Mouse (Mus musculus): Measurements from ENCODE around the gene Gpr153. TPM values are rescaled to one million over a fixed set of nuclear protein-coding genes. Genes with fewer than 3 reads are reported as not detected.
A peak's percentile ranks its signal among the peaks of the same experiment; 100 is the strongest.

Gpr153 gene
- polyA plus RNA-seq, 1 experiment, result 1.4 TPM

DNA sequence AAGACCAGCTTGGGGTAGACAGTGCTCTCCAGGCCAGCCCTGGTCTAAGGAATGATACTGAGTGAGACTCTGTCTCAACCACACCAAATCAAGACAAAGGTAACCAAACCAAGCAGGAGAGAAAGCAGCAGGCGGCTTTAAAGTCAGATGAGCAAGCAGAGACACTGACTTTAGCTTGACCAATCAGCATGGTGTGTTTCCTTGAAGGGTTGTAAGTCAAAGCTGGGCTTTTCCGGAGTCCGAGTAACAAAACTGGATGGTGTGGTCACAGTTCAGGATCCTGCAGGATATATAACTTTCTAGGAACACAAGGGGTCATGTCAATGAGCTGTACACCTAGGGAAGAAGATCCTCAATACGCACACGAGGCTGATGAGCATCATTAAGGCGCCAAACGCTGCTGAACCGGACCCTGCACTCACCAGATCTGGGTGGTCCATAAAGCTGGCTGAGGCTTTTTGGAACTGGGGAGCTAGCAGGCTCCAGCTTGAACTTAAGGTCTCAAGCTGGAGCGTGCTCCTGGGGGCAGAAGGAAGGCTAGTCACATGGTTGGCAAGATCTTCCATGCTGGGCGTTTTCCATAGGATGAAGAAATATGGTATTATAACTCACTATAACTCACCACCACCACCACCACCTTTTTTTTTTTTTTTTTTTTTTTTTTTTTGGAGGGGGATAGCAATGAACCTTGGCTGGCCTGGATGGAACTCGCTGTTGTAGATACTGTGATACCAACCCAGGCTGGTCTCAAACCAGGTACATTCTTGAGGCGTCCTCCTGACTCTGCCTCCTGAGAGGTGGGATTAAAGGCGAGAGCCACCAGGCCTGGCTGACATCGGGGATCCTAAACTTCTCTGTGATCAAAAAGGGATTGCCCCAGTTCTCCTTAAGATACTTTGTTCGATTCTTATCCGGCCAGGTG lies 50.9 kb downstream of the Gpr153 start:
- H3K27ac ChIP-seq (ENCODE audit: control insufficient read depth, insufficient read depth, low read depth, low read length, poor library complexity), result no peak overlapping the region
- WGBS, result 48% methylated on average over 16 of the region's 16 CpGs
- H3K4me1 ChIP-seq (ENCODE audit: control insufficient read depth, insufficient read depth, low read length), result peaks cover 1% of the 10 kb centered on the region; the same call in 1 of the 2 replicates
- peak overlapping the region; percentile 92 for H3K4me3 ChIP-seq (replicated peaks; ENCODE audit: control insufficient read depth, low read depth, low read length)
- TF ChIP-seq CTCF (IDR thresholded peaks at IDR 0.05; ENCODE audit: control insufficient read depth, insufficient read depth, low read length) (no peak), POLR2A (IDR thresholded peaks at IDR 0.05; ENCODE audit: borderline replicate concordance, control insufficient read depth, low read depth, low read length) (no peak)

DNA sequence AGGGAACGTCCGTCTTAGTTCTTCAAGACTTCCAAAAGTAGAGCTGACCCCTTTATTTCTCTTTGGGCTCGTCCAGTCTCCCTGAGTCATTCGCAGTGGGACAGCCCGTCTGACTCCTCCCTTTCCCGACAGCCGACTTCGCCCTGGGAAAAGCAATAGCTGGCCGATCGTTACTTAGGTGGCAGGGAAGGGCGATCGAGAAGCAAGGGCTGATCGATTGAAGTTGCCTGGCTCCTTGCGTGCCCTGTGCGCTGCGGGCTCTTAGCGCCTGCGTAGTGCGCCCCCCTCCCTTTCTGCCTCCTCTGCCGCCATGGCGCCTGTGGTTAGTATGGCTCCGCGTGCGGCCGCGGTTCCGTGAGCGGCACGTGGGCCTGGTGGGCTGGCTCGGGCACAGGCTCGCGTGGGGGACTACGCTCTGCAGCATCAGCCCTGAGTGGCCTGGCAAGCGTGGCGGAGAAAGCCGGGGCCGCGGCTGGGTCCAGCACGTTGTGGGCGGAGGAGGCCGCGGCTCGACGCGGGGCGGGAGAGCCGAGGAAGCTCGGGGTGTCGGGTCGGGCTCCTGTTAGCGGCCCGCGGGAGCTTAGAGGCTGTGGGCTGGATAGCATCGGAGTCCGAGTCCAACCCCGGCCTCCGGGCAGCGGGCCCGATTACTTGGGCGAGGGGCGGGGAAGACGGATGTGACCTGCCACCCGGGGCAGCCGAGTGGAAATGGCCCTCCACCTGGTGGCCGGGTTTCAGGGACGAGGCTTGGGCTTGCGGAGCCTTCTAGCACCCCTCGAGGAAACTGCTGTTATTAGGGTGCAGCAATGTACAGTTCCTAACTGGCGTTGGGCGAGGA lies 51.8 kb downstream of the Gpr153 start, which contains the start of gene Rpl22:
Gene Rpl22, plus strand, starts transcription at position 169 of the 838 bp plus-strand sequence.
- TF ChIP-seq POLR2A (IDR thresholded peaks at IDR 0.05; ENCODE audit: borderline replicate concordance, control insufficient read depth, low read depth, low read length) (peak; percentile 73; the same call in 1 of the 2 replicates), CTCF (IDR thresholded peaks at IDR 0.05; ENCODE audit: control insufficient read depth, insufficient read depth, low read length) (peak; percentile 15; the same call in 1 of the 2 replicates)
- under 1% methylated on average over 70 of the region's 70 CpGs for WGBS

DNA sequence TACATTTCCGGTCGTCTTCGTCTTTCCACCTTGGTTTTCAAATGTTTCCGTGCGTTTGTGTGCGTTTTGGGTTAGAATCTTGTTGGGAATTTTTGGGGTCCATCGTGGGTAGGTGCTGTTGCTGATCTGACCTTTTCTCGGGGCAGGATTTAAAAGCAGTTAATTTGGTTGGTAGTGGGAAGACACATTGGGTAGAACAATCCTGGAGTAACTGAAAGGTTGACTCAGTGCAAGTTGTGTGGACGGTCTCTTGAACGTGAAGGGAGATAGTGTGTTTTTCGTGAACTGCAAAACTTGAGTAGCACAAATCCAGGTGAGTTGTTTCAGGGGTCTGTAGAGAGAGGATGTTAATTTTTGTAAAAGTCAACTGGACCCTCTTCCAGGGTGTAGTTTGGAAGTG lies 52.5 kb downstream of the Gpr153 start:
- peaks cover 1% of the 10 kb centered on the region; the same call in 1 of the 2 replicates for H3K4me1 ChIP-seq (ENCODE audit: control insufficient read depth, insufficient read depth, low read length)
- TF ChIP-seq CTCF (IDR thresholded peaks at IDR 0.05; ENCODE audit: control insufficient read depth, insufficient read depth, low read length) (no peak), POLR2A (IDR thresholded peaks at IDR 0.05; ENCODE audit: borderline replicate concordance, control insufficient read depth, low read depth, low read length) (no peak)
- WGBS, result 2% methylated on average over 11 of the region's 11 CpGs
- H3K4me3 ChIP-seq (replicated peaks; ENCODE audit: control insufficient read depth, low read depth, low read length), result peak overlapping the region; percentile 92
- H3K27ac ChIP-seq (ENCODE audit: control insufficient read depth, insufficient read depth, low read depth, low read length, poor library complexity), result no peak overlapping the region

More for the DNA sequence above, 51.8 kb downstream of the Gpr153 start, which contains the start of gene Rpl22:
- Histone ChIP-seq H3K27ac (ENCODE audit: control insufficient read depth, insufficient read depth, low read depth, low read length, poor library complexity) (peak within 1 kb of the TSS; percentile 42; the same call in 1 of the 2 replicates), H3K4me3 (replicated peaks; ENCODE audit: control insufficient read depth, low read depth, low read length) (peak within 1 kb of the TSS; percentile 92), H3K4me1 (ENCODE audit: control insufficient read depth, insufficient read depth, low read length) (peaks cover 1% of the 10 kb centered on the region; the same call in 1 of the 2 replicates)

DNA sequence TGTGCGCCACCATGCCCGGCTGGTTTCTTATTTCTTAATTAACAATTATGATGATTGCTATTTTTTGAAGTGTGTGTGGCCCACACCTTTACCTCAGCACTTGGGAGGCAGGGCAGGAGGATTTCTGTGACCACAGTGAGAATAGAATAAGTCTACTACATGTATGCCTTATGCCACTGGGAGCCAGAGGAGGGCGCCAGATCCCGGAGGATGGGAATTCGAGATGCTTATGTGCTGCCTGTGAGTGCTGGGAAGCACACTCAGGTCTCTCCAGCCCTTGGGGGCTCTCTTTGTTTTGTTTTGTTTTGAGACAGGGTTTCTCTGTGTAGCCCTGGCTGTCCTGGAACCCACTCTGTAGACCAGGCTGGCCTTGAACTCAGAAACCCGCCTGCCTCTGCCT lies 54.7 kb downstream of the Gpr153 start:
- H3K4me3 ChIP-seq (replicated peaks; ENCODE audit: control insufficient read depth, low read depth, low read length), result no peak overlapping the region

DNA sequence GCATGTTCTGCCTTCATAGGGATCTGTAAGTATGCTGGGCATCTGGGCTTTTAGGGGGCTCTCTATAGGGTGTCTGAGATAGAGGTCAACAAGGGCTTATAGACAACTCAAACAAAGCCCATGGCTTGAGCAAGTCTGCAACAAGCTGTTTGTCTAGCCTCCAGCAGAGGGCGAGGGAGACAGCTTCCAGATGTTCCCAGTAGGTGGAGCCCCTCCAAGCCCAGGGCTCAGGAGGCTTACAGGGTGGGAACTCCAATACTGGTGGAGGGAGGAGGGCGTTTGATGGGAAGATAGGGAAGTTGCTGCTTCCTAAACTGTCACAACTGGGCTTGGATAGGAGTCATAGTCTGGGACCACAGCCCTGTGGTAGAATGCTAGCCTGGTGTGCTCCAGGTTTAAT lies 58.9 kb downstream of the Gpr153 start:
- H3K4me1 ChIP-seq (ENCODE audit: control insufficient read depth, insufficient read depth, low read length), result no peaks in the 10 kb centered on the region
- WGBS, result 19% methylated on average over 2 of the region's 2 CpGs
- no peak overlapping the region for H3K4me3 ChIP-seq (replicated peaks; ENCODE audit: control insufficient read depth, low read depth, low read length)
- H3K27ac ChIP-seq (ENCODE audit: control insufficient read depth, insufficient read depth, low read depth, low read length, poor library complexity), result no peak overlapping the region
- TF ChIP-seq CTCF (IDR thresholded peaks at IDR 0.05; ENCODE audit: control insufficient read depth, insufficient read depth, low read length), result peak; percentile 90
- TF ChIP-seq POLR2A (IDR thresholded peaks at IDR 0.05; ENCODE audit: borderline replicate concordance, control insufficient read depth, low read depth, low read length), result no peak

More for the DNA sequence above, 54.7 kb downstream of the Gpr153 start:
- WGBS, result 68% methylated on average over 6 of the region's 6 CpGs
- peaks cover 1% of the 10 kb centered on the region; the same call in 1 of the 2 replicates for H3K4me1 ChIP-seq (ENCODE audit: control insufficient read depth, insufficient read depth, low read length)
- H3K27ac ChIP-seq (ENCODE audit: control insufficient read depth, insufficient read depth, low read depth, low read length, poor library complexity), result no peak overlapping the region
- TF ChIP-seq POLR2A (IDR thresholded peaks at IDR 0.05; ENCODE audit: borderline replicate concordance, control insufficient read depth, low read depth, low read length) (no peak), CTCF (IDR thresholded peaks at IDR 0.05; ENCODE audit: control insufficient read depth, insufficient read depth, low read length) (peak; percentile 58)

DNA sequence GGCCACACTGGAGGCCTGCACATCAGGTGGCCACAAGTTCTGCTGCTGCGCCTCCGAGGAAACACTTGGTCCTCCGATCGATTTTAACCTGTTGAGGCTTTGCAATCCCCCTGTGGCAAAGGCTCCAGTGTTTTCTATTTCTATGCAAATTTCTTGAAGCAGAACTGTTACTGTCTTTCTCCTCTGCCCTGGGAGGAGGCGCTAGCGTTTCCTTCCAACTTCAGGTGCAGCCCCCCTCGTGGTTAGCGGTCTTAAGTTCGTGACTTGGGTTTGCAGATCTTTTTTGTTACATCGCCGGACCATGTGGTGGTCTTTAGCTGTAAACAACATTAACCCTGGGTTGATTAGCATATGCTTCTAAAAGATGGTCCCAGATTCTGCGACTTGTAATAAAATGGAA lies 59.6 kb downstream of the Gpr153 start:
- Histone ChIP-seq H3K4me1 (ENCODE audit: control insufficient read depth, insufficient read depth, low read length) (no peaks in the 10 kb centered on the region), H3K27ac (ENCODE audit: control insufficient read depth, insufficient read depth, low read depth, low read length, poor library complexity) (no peak overlapping the region), H3K4me3 (replicated peaks; ENCODE audit: control insufficient read depth, low read depth, low read length) (no peak overlapping the region)
- 91% methylated on average over 12 of the region's 12 CpGs for WGBS
- no peak for TF ChIP-seq CTCF (IDR thresholded peaks at IDR 0.05; ENCODE audit: control insufficient read depth, insufficient read depth, low read length)
- TF ChIP-seq POLR2A (IDR thresholded peaks at IDR 0.05; ENCODE audit: borderline replicate concordance, control insufficient read depth, low read depth, low read length), result no peak

Other genes starting within 250 kb of the Gpr153 start
- 7.7 and 21.0 TPM in 2 replicates for gene Zbtb48, start 246.6 kb upstream of the Gpr153 start, polyA plus RNA-seq (2011; ENCODE audit: insufficient read depth, insufficient read length, low replicate concordance, missing spikeins)
- 1.0 TPM in 1 of 2 replicates, not detected in the other for gene Tas1r1, start 235.7 kb upstream of the Gpr153 start, polyA plus RNA-seq (2011; ENCODE audit: insufficient read depth, insufficient read length, low replicate concordance, missing spikeins)
- 8.1 and 11.9 TPM in 2 replicates for gene Nol9, start 234.9 kb upstream of the Gpr153 start, polyA plus RNA-seq (2011; ENCODE audit: insufficient read depth, insufficient read length, low replicate concordance, missing spikeins)
- gene Plekhg5, start 201.7 kb upstream of the Gpr153 start, polyA plus RNA-seq (2011; ENCODE audit: insufficient read depth, insufficient read length, low replicate concordance, missing spikeins), result 6.5 and 6.6 TPM in 2 replicates
- gene Tnfrsf25, start 158.3 kb upstream of the Gpr153 start, polyA plus RNA-seq (2011; ENCODE audit: insufficient read depth, insufficient read length, low replicate concordance, missing spikeins), result 2.6 and 3.3 TPM in 2 replicates
- 0.61 TPM in 1 of 2 replicates, not detected in the other for gene Espn, start 121.9 kb upstream of the Gpr153 start, polyA plus RNA-seq (2011; ENCODE audit: insufficient read depth, insufficient read length, low replicate concordance, missing spikeins)
- gene Hes2, start 115.4 kb upstream of the Gpr153 start, polyA plus RNA-seq (2011; ENCODE audit: insufficient read depth, insufficient read length, low replicate concordance, missing spikeins), result not detected in 2 replicates
- 12.4 and 32.0 TPM in 2 replicates for gene Acot7, start 96.1 kb upstream of the Gpr153 start, polyA plus RNA-seq (2011; ENCODE audit: insufficient read depth, insufficient read length, low replicate concordance, missing spikeins)
- gene Hes3, start 17.4 kb downstream of the Gpr153 start, polyA plus RNA-seq (2011; ENCODE audit: insufficient read depth, insufficient read length, low replicate concordance, missing spikeins), result not detected in 2 replicates
- gene Icmt, start 23.0 kb downstream of the Gpr153 start, polyA plus RNA-seq (2011; ENCODE audit: insufficient read depth, insufficient read length, low replicate concordance, missing spikeins), result 5.0 and 7.8 TPM in 2 replicates
- not detected in 2 replicates for gene Rnf207, start 44.8 kb downstream of the Gpr153 start, polyA plus RNA-seq (2011; ENCODE audit: insufficient read depth, insufficient read length, low replicate concordance, missing spikeins)
- 723 and 1,224 TPM in 2 replicates for gene Rpl22, start 51.5 kb downstream of the Gpr153 start, polyA plus RNA-seq (2011; ENCODE audit: insufficient read depth, insufficient read length, low replicate concordance, missing spikeins)
- 0.11 TPM in 1 of 2 replicates, not detected in the other for gene Chd5, start 64.4 kb downstream of the Gpr153 start, polyA plus RNA-seq (2011; ENCODE audit: insufficient read depth, insufficient read length, low replicate concordance, missing spikeins)
- 0.65 TPM in 1 of 2 replicates, not detected in the other for gene Nphp4, start 202.5 kb downstream of the Gpr153 start, polyA plus RNA-seq (2011; ENCODE audit: insufficient read depth, insufficient read length, low replicate concordance, missing spikeins)
- 12.9 and 38.7 TPM in 2 replicates for gene Kcnab2, start 203.6 kb downstream of the Gpr153 start, polyA plus RNA-seq (2011; ENCODE audit: insufficient read depth, insufficient read length, low replicate concordance, missing spikeins)